Mouse (Mus musculus): ENCODE measurements around the gene Med22. TPM values are rescaled to one million over a fixed set of nuclear protein-coding genes. Genes with fewer than 3 reads are reported as not detected.
A peak's percentile ranks its signal among the peaks of the same experiment; 100 is the strongest.

Med22 gene
- polyA plus RNA-seq, 1 experiment = 26.8 TPM

GRCm38 (mm10) chr2:26909387-26909784 lies 1.1 kb downstream of the Med22 start:
- Histone ChIP-seq H3K4me1 (ENCODE audit: control insufficient read depth, insufficient read depth, low read length) (peaks cover 2% of the 10 kb centered on the region), H3K27ac (ENCODE audit: insufficient read depth, low read length) (peak overlapping the region; percentile 28; the same call in 1 of the 2 replicates), H3K4me3 (ENCODE audit: insufficient read depth, low read length) (peak overlapping the region; percentile 87)
- TF ChIP-seq CTCF (IDR thresholded peaks at IDR 0.05; ENCODE audit: borderline replicate concordance, insufficient read depth, low read length) (no peak), POLR2A (IDR thresholded peaks at IDR 0.05; ENCODE audit: low read depth, low read length) (no peak)

GRCm38 (mm10) chr2:26908710-26909386 lies 1.6 kb downstream of the Med22 start:
- H3K27ac ChIP-seq (ENCODE audit: insufficient read depth, low read length) = no peak overlapping the region
- peak overlapping the region; percentile 87 for H3K4me3 ChIP-seq (ENCODE audit: insufficient read depth, low read length)
- H3K4me1 ChIP-seq (ENCODE audit: control insufficient read depth, insufficient read depth, low read length) = peaks cover 2% of the 10 kb centered on the region
- TF ChIP-seq CTCF (IDR thresholded peaks at IDR 0.05; ENCODE audit: borderline replicate concordance, insufficient read depth, low read length) (no peak), POLR2A (IDR thresholded peaks at IDR 0.05; ENCODE audit: low read depth, low read length) (no peak)

- Histone ChIP-seq H3K27ac (ENCODE audit: insufficient read depth, low read length) (no peak overlapping the region), H3K4me1 (ENCODE audit: control insufficient read depth, insufficient read depth, low read length) (peaks cover 6% of the 10 kb centered on the region; the same call in 1 of the 2 replicates), H3K4me3 (ENCODE audit: insufficient read depth, low read length) (no peak overlapping the region)
- peak; percentile 90 for TF ChIP-seq CTCF (IDR thresholded peaks at IDR 0.05; ENCODE audit: borderline replicate concordance, insufficient read depth, low read length)
- TF ChIP-seq POLR2A (IDR thresholded peaks at IDR 0.05; ENCODE audit: low read depth, low read length) = no peak
Observed at GRCm38 (mm10) chr2:26907109-26907508, 3.4 kb downstream of the Med22 start.

- Histone ChIP-seq H3K27ac (ENCODE audit: insufficient read depth, low read length) (no peak overlapping the region), H3K4me1 (ENCODE audit: control insufficient read depth, insufficient read depth, low read length) (peaks cover 6% of the 10 kb centered on the region; the same call in 1 of the 2 replicates), H3K4me3 (ENCODE audit: insufficient read depth, low read length) (no peak overlapping the region)
- TF ChIP-seq POLR2A (IDR thresholded peaks at IDR 0.05; ENCODE audit: low read depth, low read length) (no peak), CTCF (IDR thresholded peaks at IDR 0.05; ENCODE audit: borderline replicate concordance, insufficient read depth, low read length) (no peak)
Observed at GRCm38 (mm10) chr2:26906431-26906830, 4.0 kb downstream of the Med22 start.

GRCm38 (mm10) chr2:26905936-26906335 lies 4.5 kb downstream of the Med22 start:
- no peak overlapping the region for H3K27ac ChIP-seq (ENCODE audit: insufficient read depth, low read length)
- TF ChIP-seq POLR2A (IDR thresholded peaks at IDR 0.05; ENCODE audit: low read depth, low read length) (no peak), CTCF (IDR thresholded peaks at IDR 0.05; ENCODE audit: borderline replicate concordance, insufficient read depth, low read length) (no peak)
- no peak overlapping the region for H3K4me3 ChIP-seq (ENCODE audit: insufficient read depth, low read length)
- peaks cover 9% of the 10 kb centered on the region; the same call in 1 of the 2 replicates for H3K4me1 ChIP-seq (ENCODE audit: control insufficient read depth, insufficient read depth, low read length)

GRCm38 (mm10) chr2:26903311-26903710 lies 7.2 kb downstream of the Med22 start:
- peak overlapping the region; percentile 89 for H3K27ac ChIP-seq (ENCODE audit: insufficient read depth, low read length)
- peak overlapping the region; percentile 89 for H3K4me3 ChIP-seq (ENCODE audit: insufficient read depth, low read length)
- H3K4me1 ChIP-seq (ENCODE audit: control insufficient read depth, insufficient read depth, low read length) = peaks cover 8% of the 10 kb centered on the region; the same call in 1 of the 2 replicates
- TF ChIP-seq POLR2A (IDR thresholded peaks at IDR 0.05; ENCODE audit: low read depth, low read length) = no peak
- no peak for TF ChIP-seq CTCF (IDR thresholded peaks at IDR 0.05; ENCODE audit: borderline replicate concordance, insufficient read depth, low read length)

- peaks cover 8% of the 10 kb centered on the region; the same call in 1 of the 2 replicates for H3K4me1 ChIP-seq (ENCODE audit: control insufficient read depth, insufficient read depth, low read length)
- peak within 1 kb of the TSS; percentile 89 for H3K27ac ChIP-seq (ENCODE audit: insufficient read depth, low read length)
- TF ChIP-seq CTCF (IDR thresholded peaks at IDR 0.05; ENCODE audit: borderline replicate concordance, insufficient read depth, low read length) (no peak), POLR2A (IDR thresholded peaks at IDR 0.05; ENCODE audit: low read depth, low read length) (peak; percentile 73)
- peak within 1 kb of the TSS; percentile 89 for H3K4me3 ChIP-seq (ENCODE audit: insufficient read depth, low read length)
Observed at GRCm38 (mm10) chr2:26902467-26903220, 7.8 kb downstream of the Med22 start, which contains the start of gene Surf6. Surf6 (minus strand) TSS chr2:26902879.

GRCm38 (mm10) chr2:26901834-26902400 lies 8.6 kb downstream of the Med22 start:
- Histone ChIP-seq H3K4me1 (ENCODE audit: control insufficient read depth, insufficient read depth, low read length) (peaks cover 8% of the 10 kb centered on the region; the same call in 1 of the 2 replicates), H3K4me3 (ENCODE audit: insufficient read depth, low read length) (peak overlapping the region; percentile 89), H3K27ac (ENCODE audit: insufficient read depth, low read length) (peak overlapping the region; percentile 38; the same call in 1 of the 2 replicates)
- TF ChIP-seq CTCF (IDR thresholded peaks at IDR 0.05; ENCODE audit: borderline replicate concordance, insufficient read depth, low read length) (no peak), POLR2A (IDR thresholded peaks at IDR 0.05; ENCODE audit: low read depth, low read length) (no peak)

- no peak overlapping the region for H3K4me3 ChIP-seq (ENCODE audit: insufficient read depth, low read length)
- H3K27ac ChIP-seq (ENCODE audit: insufficient read depth, low read length) = peak overlapping the region; percentile 42; the same call in 1 of the 2 replicates
- peaks cover 8% of the 10 kb centered on the region; the same call in 1 of the 2 replicates for H3K4me1 ChIP-seq (ENCODE audit: control insufficient read depth, insufficient read depth, low read length)
- no peak for TF ChIP-seq CTCF (IDR thresholded peaks at IDR 0.05; ENCODE audit: borderline replicate concordance, insufficient read depth, low read length)
- TF ChIP-seq POLR2A (IDR thresholded peaks at IDR 0.05; ENCODE audit: low read depth, low read length) = no peak
Observed at GRCm38 (mm10) chr2:26900731-26901130, 9.7 kb downstream of the Med22 start.

Data from embryonic fibroblast, embryonic 13.5 days (primary cell).